Mouse (Mus musculus) erythroblast, embryonic 14.5 days (primary cell): ENCODE data around the gene Xbp1.

Source experiments
- GATA1 ChIP-seq: IDR thresholded peaks from 2 replicates; pipeline ENCODE4 v1.6.1; 2012; ENCODE audit warnings: low read length, inconsistent platforms, mixed read lengths
- TAL1 ChIP-seq: IDR thresholded peaks from 3 replicates; pipeline ENCODE4 v1.6.1; 2012; ENCODE audit warnings: low read length, inconsistent platforms, mixed read lengths

GRCm38 (mm10) chr11:5512099-5512725, 8.2 kb upstream of the Xbp1 start:
- TF ChIP-seq GATA1, result no peak
- TF ChIP-seq TAL1, result no peak
